Mouse (Mus musculus) cerebellum, adult 18-20 months (tissue): ENCODE results near the gene Mad1l1.

Experiments used
- DNase-seq, 2 experiments: peaks; one replicate each; pipeline ENCODE4 v3.0.0; 2021

The Mad1l1 gene

GRCm38 (mm10) chr5:140081084-140081483, 240.3 kb downstream of the Mad1l1 start:
- no peak for DNase-seq

GRCm38 (mm10) chr5:140079511-140079910, 241.8 kb downstream of the Mad1l1 start:
- DNase-seq: no peak

GRCm38 (mm10) chr5:140078406-140078805, 242.9 kb downstream of the Mad1l1 start:
- no peak for DNase-seq

DNA sequence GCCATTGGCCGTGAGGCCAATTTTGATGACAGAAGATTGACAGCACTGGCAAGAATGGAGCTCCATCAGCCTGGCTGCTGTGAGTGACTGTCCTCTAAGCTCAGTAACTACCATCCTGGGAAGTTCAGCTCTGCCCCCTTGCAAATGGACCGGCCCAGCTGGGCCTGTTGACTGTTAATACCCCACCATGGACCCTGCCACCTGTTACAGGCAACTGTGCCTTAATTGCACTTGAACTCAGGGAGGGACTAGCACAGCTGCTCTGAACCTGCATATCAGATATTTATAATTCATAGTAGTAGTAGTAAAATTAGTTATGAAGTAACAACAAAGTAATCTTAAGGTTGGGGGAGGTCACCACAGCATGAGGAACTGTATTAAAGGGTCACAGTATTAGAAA, 244.9 kb downstream of the Mad1l1 start:
- DNase-seq: no peak

DNA sequence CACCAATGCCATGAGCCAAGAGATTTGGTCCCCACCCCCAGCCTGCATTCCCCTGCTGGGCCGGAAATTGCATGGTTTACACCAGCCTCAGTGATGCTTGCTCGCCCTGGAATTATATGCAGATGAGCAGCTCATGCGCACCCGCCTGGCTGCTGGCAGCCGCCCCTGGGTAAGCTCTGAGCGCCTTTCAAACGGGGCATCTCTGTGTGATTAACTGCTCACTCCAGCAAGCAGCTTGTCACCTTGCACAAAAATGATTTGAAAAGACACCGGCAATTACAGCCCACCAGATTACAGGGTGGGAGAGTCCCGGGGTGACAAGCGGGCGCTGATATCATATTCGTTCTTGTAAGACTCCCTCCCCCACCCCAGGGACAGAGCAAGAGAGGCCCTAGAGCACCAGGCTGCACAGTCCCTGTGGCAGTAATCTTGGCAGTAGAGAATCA, 247.7 kb downstream of the Mad1l1 start:
- no peak for DNase-seq

GRCm38 (mm10) chr5:140073148-140073670, 248.1 kb downstream of the Mad1l1 start:
- no peak for DNase-seq

GRCm38 (mm10) chr5:140068506-140068905, 252.8 kb downstream of the Mad1l1 start:
- DNase-seq: no peak

- no peak for DNase-seq
These were observed 253.3 kb downstream of the Mad1l1 start for GRCm38 (mm10) chr5:140068051-140068450.

- DNase-seq: no peak
These were observed 254.6 kb downstream of the Mad1l1 start for GRCm38 (mm10) chr5:140066769-140067168.

GRCm38 (mm10) chr5:140066281-140066680, 255.1 kb downstream of the Mad1l1 start:
- no peak for DNase-seq

- DNase-seq: no peak
These were observed 255.9 kb downstream of the Mad1l1 start for GRCm38 (mm10) chr5:140065281-140065945.

DNA sequence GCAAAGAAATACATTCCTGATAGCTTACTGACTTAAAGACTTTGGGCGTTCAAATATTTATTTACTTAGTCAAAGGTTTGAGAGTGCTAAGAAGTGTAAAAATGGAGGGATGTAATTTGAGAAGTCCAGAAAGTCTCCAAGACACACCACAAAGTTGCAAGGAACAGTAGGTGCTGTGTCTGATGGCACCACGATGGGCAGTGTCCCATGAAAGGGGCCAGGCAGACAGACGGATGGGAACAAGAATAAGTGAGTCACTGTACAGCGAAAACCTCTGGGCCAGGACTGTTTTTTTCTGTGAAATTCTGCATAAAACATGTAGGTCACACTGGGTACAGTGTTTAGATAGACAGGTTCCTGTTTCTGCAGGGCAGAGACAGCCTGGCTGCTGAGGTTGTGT, 256.8 kb downstream of the Mad1l1 start:
- DNase-seq: no peak

DNA sequence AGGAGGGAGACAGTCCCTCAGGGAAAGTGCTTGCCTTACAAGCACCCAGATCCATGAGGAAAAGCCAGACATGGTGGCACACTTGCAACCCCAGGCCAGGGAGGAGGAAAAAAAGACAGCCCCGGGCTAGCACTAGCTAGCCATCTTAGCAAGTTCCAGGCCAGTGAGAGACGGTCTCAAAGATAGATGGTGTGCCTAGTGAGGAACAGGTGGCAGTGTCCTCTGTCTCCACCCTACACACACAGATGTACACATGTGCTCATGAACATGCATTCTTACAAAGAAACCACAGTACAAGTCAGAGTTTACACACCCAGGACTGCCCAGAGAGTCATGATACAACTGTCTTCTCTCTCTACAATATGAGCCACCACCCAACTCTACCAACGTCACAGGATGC, 258.5 kb downstream of the Mad1l1 start:
- DNase-seq: no peak

DNA sequence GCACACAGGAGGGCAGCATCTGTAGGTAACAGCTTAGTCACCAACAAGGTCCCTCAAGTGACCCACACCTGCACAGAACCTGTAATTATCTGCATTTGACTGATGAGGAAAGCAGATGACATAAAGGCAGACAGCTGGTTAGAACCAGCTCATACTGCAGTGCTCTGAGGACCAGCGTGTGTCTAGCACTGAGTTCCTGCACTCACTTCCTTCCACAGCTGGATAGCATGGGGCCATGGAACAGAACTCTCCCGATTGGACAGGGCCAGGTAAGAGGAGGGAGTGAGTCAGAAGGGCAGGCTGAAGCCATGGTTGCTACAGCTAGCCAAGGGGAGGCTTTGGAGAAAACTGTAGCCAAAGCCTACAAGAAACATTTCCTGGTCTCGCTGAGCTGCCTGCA, 259.0 kb downstream of the Mad1l1 start:
- DNase-seq: no peak

DNA sequence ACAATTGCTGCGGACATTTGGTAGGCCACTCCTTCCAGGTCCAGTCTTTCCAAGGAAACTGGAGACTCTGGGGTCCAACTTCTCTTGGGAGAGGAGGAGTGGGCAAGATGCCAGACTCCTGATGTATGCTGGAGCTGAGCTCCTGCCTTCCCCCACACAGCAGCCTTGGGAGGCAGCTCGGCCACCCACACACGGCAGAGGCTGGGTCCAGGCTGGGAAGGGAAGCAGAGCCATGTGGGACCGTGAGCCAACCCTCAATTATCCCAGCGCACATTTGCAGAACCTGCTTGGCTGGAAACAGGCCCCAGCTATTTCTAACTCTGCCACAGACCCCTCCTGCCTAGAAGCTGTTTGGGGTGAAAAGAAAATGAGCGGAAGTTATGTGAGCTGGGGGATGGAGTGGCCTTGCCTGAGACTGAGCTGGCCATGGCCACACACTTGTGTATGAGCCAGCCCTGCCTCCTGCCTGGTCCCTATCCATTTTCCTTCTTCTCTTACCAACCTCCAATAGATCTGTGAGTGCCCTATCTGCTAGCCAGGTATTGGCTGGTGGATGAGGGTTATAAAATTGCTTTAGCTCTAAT, 260.0 kb downstream of the Mad1l1 start:
- DNase-seq: no peak

- no peak for DNase-seq
These were observed 265.1 kb downstream of the Mad1l1 start for GRCm38 (mm10) chr5:140056291-140056690.

DNA sequence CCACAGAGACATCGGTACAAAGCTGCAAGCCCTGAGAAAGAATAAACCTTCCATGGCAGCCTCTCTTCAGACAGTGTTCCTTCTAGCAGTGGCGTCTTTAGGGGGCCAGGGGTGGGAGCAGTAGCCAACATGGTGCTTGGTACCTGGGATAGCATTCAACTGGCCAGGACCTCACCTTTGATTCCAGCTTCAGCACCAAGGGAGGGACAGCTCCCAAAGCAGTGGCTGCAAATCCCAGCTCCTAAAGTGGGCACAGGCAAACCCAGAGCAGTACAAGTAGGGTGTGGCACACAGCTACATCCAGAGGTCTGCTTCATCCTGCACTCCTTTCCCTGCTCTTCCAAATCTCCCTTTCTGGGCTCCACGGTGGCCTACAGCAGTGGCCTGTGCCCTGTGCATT, 265.9 kb downstream of the Mad1l1 start:
- no peak for DNase-seq

GRCm38 (mm10) chr5:140053626-140054025, 267.7 kb downstream of the Mad1l1 start:
- no peak for DNase-seq

DNA sequence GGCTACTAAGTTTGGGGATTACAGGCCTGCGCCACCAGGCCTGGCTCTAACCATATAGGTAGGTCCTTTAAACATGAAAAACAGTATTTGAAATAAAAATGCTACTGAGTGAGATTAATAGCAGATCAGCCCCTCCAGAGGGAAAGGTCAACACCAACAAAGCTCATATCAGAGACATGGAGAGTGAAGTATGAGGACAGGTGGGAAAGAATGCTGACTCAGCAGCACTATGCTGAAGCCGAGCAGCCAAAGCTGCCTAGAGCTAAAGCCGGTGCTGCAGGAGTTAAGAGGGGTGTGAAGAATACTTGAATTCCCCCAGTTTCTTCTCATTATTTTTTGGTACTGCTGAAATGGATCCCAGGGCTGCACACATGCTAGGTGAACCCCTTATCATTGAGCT, 268.9 kb downstream of the Mad1l1 start:
- no peak for DNase-seq

DNA sequence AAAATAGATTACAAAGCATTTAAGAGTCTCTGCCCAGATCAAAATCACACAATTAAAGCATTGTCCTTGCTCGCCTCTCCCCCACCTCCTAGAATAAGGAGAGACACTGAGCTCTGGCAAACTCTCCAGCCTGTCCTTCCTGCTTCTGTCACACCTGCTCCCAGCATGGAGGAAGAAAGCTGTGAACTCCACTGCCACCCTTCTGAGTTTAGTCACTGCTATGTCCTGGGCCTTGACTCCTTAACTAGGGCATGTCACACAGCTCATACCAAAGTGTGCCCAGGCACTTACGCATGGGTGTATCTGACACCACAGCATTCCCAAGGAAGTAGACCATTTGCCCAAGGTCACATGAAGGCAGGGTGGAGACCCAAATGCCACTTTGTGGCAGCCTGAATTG, 275.9 kb downstream of the Mad1l1 start:
- no peak for DNase-seq

GRCm38 (mm10) chr5:140043002-140043401, 278.4 kb downstream of the Mad1l1 start:
- no peak for DNase-seq

DNA sequence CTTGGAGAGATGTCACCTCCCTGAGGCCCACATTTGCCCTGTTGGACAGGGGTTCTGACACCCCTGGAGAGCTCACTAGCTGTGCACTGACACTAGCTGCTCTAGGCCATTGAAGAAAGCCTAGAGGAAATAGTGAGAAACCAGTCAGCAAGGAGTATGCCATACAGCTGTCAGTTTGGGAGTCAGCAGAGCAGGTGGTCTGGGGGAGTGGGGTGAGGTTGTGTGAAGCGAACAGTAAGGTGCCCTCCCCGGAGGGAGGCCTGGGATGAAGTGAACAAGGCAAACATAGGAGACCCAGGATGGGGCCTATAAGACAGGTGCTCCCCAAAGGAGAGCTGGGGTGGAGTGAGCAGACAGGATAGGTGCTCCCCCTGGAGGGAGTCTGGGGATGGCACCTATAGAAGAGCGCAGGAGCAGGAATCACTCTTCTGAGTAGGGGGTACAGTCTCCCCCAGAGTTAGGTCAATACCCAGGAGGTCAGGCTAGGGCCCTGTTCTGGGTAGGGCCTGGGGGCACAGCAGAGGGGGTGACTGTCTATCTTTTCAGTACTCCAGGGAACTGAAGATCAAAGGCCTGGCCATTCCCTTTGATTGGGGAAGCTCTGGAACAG, 279.2 kb downstream of the Mad1l1 start:
- no peak for DNase-seq

DNA sequence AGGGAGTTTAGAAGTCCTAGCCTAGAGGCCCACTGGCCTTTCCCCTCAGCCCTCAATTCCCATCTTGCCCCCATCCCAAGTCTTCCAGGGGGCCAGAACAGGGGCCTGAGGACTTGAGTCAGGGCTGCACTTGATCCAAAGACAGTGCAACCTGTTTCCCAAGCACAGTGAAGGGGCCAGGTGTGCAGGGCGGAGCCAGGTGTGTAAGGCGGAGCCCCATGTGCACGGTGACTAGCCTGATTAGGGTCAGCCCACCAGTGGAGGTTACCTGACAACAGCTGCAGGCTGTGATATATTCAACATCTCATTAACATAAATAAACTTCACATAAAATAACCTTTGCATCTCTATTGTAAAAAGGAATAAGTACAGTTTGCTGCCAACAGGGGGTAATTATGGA, 280.3 kb downstream of the Mad1l1 start:
- no peak for DNase-seq

DNA sequence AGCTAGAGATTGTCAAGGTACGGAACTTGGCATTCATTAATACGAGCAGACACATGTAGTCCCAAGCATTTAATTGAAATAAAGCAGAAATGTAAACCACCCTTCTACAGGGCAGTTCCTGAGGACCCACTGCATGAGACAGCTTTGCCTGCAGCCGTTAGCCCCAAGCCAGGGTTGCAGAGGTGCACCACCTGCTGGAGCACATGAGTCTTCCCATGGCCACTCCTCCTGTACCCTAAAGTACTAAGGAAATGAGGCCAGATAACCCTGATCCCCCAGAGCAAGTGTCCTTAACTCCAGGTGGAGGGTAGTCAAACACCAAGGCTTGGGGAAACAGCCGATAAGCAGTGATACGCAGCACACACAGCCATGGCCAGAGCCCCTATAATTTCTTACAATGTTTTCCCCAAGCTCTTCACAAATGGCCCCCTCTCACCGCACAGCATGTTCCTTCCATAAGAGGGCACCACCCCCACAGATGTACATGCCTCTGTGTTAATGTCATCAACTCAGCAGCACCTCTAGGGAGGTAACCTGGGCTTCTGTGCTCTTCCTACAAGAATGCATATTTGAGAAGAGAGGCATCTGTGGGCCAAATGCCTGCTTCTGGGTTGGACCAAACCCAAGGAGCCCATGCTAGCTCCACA, 283.6 kb downstream of the Mad1l1 start:
- no peak for DNase-seq
